Mouse (Mus musculus): ENCODE data around the gene Tmigd3.

- no peak for TF ChIP-seq CTCF (IDR thresholded peaks at IDR 0.05; ENCODE audit: borderline replicate concordance, control insufficient read depth, extremely low read depth, insufficient read depth, low read length, poor library complexity)
- TF ChIP-seq POLR2A (IDR thresholded peaks at IDR 0.05; ENCODE audit: control insufficient read depth, extremely low read depth, insufficient read depth, low read length, poor library complexity), result no peak
These were observed 26.1 kb downstream of the Tmigd3 start for GRCm38 (mm10) chr3:105896811-105897210.
